Mouse (Mus musculus) kidney, adult 10 weeks (tissue): ENCODE measurements around the gene Irgm2. TPM values are rescaled to one million over a fixed set of nuclear protein-coding genes. Genes with fewer than 3 reads are reported as not detected.

Experiments used
- polyA plus RNA-seq: library from polyadenylated mRNA; stranded (reverse); fragments of 350-450 nt; fragmentation: Illumina TruSeq; extraction: RNeasy Lipid Tissue Mini Kit (QIAGEN cat#74804); gene quantifications from one replicate; pipeline ENCODE4 v1.2.3, GENCODE M21; 2014; ENCODE audit warnings: low read depth, low replicate concordance

The Irgm2 gene
- polyA plus RNA-seq: 17.5 TPM

DNA sequence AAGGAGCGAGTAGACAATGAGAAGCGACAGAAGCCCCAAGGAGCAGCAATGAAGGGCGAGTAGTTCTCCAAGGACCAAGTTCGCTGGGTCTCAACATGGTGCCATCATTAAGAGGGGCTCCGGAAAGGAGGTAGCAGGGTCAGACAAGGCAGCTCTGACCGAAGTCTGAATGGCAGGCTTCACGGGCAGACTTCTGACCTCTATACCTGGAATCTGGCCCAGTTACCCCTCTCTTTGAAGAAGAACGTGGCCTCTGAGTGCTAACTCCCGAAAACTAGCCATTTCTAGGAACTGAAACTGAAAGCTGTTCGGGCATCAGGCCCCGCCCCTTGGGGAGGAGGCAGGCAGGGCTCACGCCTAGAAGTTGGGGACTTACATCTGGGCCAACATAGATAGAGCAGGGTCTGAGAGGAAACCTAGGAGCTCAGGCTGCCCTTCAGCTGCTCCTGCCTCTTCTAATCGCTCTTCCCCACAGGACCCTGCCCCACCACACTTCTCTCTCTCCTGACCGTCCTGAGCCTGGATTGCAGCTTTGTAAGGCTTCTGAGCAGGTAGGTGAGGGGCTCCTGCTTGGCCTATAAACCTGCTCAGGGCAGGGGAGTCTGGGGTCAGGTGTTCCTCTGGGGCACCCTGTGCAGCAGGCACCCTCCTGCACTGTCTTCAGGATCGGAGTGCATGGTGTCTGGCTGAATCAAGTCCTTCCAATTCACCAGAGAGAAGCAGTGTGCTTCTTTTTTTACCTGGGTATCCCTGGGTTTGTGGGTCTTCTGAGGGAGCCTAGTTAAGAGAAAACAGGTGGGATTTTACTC is at the start of gene Irgm2, which contains the start of gene Igtp:
Irgm2 (plus strand) TSS at position 390 of the 809 bp plus-strand sequence.
Igtp (plus strand) TSS at position 328 of the 809 bp plus-strand sequence.

DNA sequence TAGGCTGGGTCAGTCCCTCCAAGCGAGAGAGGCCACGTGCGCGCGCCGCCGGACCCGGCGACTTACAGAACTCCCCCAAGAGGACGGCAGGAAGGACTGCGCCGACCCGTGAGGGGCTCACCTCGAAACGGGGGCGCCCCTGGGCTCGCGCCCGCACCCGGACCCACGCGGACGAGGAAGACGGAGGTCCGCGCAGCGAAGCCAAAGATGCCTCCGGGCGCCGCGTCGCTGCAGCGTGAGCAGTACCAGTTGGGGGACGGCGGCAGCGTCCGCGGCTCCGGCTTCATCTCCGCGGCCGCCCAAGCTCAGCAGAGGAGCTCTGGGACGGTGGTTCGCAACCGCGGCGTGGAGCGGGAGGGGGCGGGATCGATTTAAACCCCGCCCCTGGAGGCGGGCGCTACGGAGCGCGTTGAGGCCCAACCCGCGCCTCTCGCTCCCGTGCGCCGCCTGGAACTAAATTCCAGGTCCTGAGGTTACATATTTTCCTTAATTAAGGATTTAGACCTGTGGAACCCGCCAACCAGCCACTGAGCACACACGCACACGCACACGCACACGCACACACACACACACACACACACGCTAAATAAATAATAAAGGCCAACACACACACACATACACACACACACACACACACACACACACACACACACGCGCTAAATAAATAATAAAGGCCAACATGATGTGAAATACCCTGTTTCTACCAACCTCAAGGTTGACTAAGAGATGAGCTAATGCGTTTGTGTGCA is 31.1 kb upstream of the Irgm2 start, which contains the start of gene Gemin5:
Gemin5 (minus strand) TSS at position 373 of the 749 bp plus-strand sequence.

DNA sequence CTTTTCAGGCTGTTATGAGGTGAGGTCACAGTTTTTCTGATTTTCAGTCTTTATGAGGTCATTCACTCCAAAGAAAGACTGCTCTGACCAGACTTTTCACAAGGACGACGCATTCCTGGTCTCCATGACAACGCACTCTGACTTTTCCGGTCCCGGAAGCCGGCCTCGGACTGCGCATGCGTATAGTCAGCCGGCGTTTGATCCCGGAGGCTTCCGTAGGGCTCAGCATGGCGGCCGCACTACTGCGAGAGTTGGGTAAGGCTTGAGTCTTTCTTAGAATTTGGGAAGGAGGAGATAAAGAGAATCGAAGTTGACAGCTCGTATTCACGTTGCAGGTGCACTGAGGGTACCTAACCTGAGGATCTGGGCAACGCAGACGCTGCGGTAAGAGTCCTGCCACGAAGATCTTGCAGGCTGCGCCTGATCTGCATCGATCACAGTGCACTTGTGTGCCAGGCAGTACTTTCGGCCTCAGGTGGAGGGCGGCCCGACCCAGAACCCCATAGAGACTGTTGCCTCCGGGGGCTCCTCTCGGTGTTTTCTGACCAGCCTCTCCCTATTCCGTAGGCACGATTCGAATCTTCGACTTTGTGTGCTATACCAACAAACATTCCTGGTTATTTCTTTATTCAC is 27.8 kb upstream of the Irgm2 start, which contains the start of gene Mrpl22:
Mrpl22 (plus strand) TSS at position 203 of the 633 bp plus-strand sequence.

Other genes with a start within 250 kb of the Irgm2 start
- gene Larp1, start 190.6 kb upstream of the Irgm2 start, polyA plus RNA-seq: 16.2 TPM
- not detected for gene Gm12248, start 106.5 kb upstream of the Irgm2 start, polyA plus RNA-seq
- 24.2 TPM for gene Cnot8, start 95.5 kb upstream of the Irgm2 start, polyA plus RNA-seq
- gene Gemin5, start 31.1 kb upstream of the Irgm2 start, polyA plus RNA-seq: 3.9 TPM
- gene Mrpl22, start 28.0 kb upstream of the Irgm2 start, polyA plus RNA-seq: 70.5 TPM
- 11.9 TPM for gene Igtp, start 62 bp upstream of the Irgm2 start, polyA plus RNA-seq
- gene 4930438A08Rik, start 75.2 kb downstream of the Irgm2 start, polyA plus RNA-seq: not detected
- 0.61 TPM for gene Zfp692, start 107.5 kb downstream of the Irgm2 start, polyA plus RNA-seq
- gene Zfp672, start 130.7 kb downstream of the Irgm2 start, polyA plus RNA-seq: 65.9 TPM
- gene Sh3bp5l, start 131.1 kb downstream of the Irgm2 start, polyA plus RNA-seq: 0.65 TPM
- gene Lypd8, start 179.4 kb downstream of the Irgm2 start, polyA plus RNA-seq: not detected
- not detected for gene 1810065E05Rik, start 221.5 kb downstream of the Irgm2 start, polyA plus RNA-seq
- not detected for gene Gm12253, start 232.9 kb downstream of the Irgm2 start, polyA plus RNA-seq